Mouse (Mus musculus) right cerebral cortex, postnatal 10 days (tissue): ENCODE measurements around the gene Selenon.
"Not testable (repeated sequence)": the region's sequence is repeated elsewhere in the genome, so short reads cannot be mapped to it uniquely, and the experiment has no call there.

Experiments used
- DNase-seq, 2 experiments: peaks; one replicate each; pipeline ENCODE4 v3.0.0; 2021; ENCODE audit warnings: low spot score in 2 of 2

Selenon gene

GRCm38 (mm10) chr4:134510396-134510795 lies 41.6 kb downstream of the Selenon start:
- DNase-seq = no peak

GRCm38 (mm10) chr4:134506713-134507112 lies 45.3 kb downstream of the Selenon start:
- no peak for DNase-seq

GRCm38 (mm10) chr4:134505966-134506594 lies 45.9 kb downstream of the Selenon start:
- DNase-seq = no peak

DNA sequence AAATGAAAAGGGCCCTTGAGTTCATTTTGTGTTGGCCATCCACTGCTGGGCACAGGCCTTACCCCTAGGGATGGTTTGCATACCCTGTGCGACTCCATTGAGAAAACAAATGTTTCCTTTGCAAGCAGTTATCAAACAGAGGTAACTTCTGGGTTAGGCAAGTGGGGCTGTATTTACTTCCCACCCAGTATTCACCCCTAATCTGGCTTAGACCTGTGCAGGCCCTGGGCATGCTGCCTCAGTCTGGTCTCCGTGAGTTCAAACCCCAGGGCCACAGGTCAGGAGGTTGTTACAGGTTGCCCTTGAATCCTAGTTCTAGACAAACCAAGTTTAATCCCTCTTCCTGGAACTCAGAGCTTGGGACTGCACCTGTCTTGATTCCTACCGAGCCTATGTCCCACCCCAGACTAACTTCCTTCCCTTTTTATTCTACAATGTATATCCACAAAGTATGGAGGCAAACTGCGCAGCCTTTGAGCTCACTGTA lies 46.6 kb downstream of the Selenon start:
- no peak for DNase-seq

DNA sequence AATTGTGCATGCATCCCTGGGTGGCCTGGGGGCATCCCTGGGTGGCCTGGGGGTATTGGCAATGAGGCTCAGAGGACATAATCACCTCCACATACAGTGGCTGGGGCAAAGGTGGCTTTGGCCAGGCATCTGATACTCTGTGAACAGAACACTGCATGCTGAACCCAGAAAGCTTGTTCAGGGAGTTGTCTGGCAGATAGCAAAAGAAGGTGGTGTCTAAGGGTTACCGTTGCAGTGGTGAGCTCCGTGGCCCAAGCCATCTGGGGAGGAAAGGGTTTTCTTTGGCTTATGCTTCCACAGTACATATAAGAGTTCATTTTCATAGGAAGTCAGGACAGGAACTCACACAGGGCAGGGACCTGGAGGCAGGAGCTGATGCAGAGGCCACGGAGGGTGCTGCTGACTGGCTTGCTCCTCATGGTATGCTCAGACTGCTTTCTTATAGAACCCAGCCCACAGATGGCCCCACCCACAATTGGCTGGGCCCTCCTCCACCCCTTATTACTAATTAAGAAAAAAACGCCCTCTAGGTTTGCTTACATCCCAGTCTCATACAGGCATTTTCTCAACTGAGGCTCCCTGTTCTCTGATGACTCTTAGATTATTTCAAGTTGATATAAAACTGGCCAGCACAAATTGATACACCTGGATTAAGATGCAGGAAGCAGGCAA lies 48.1 kb downstream of the Selenon start:
- DNase-seq = no peak

DNA sequence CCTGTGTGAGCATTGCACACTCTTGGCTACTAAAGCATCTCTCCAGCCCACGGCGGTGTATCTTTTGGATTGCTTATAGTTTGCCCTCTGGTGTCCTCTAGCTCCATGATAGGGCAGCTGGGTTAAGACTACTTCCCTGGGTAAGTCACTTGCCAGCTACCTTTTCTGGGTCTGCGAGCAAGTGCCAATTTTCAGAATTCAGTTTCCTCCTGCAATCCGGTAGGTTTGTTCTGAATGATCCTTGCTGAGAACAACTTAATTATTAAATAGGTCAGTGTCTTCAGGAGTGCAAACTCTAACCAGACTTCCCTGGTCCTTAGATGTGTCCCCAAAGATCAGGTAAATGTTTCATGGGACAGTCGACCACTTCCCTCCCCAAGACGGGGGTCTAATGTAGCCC lies 50.9 kb downstream of the Selenon start:
- no peak for DNase-seq

DNA sequence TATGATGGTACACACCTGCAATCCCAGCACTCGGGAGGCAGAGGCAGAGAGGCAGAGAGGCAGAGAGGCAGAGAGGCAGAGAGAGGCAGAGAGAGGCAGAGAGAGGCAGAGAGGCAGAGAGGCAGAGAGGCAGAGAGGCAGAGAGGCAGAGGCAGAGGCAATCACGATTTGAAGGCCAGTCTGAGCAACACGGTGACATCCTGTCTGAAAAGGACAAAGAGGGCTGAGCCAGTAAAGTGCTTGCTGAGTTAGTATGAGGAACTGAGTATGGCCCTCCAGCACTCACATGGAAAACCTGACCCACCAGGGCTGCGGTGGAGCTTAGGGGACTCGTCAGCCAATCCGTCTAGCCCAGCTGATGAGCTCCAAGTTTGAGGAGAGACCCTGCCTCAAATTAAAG lies 53.0 kb downstream of the Selenon start:
- DNase-seq = not testable (repeated sequence)

GRCm38 (mm10) chr4:134497986-134498731 lies 53.8 kb downstream of the Selenon start:
- peak; percentile 69 to 80 for DNase-seq

- DNase-seq = no peak
Observed at GRCm38 (mm10) chr4:134497223-134497622, 54.7 kb downstream of the Selenon start.

DNA sequence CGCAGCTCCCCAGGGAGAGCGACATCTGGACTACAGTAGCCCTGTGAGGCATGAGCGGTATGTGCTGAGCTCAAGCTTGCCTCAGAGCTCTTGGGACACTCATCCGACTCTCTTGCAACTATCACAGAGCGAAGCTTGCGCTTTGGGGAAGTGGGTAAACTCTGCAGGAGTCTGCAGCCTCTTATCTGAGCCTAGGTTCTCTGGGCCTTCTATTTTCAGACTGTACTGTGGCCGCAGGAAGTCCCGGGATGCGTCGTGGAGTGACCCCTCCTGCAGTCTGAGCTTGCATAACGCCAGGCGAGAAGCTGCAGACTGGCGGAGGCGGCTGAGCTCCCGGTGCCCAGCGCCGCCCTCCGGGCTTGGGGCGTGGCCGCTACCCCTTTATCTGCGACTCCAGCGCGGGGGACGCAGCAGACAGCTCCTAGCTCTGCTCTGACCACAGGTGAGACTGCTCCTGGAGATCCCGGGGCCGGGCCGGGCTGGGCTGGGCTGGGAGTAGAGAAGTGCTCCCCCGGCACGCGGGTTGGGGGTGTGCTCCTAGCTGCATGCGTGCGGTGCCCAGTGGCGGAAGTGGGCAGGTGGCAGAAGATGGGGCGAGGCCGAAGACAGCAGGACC lies 55.3 kb downstream of the Selenon start, which contains the start of gene Paqr7:
Gene Paqr7, plus strand, starts transcription at position 103 of the 616 bp plus-strand sequence.
- peak; percentile 81 to 84 for DNase-seq

- DNase-seq = no peak
Observed at GRCm38 (mm10) chr4:134495546-134495923, 56.4 kb downstream of the Selenon start.

- no peak for DNase-seq
Observed at GRCm38 (mm10) chr4:134494780-134495545, 57.0 kb downstream of the Selenon start.

DNA sequence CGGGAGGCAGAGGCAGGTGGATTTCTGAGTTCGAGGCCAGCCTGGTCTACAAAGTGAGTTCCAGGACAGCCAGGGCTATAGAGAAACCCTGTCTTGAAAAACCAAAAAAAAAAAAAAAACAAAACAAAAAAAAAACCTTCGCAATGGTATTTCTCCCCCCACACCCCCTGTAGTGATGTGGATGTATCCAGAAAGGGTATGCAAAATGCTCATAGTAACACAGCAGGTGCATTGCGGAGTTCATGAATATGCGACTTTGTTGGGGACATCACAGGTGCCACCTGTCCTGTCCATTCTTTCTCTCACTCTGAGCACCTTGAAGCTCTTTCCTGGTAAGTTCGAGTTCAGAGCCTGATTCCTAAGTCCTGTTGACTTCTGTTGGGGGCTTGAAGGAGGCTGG lies 57.8 kb downstream of the Selenon start:
- DNase-seq = not testable (repeated sequence)

DNA sequence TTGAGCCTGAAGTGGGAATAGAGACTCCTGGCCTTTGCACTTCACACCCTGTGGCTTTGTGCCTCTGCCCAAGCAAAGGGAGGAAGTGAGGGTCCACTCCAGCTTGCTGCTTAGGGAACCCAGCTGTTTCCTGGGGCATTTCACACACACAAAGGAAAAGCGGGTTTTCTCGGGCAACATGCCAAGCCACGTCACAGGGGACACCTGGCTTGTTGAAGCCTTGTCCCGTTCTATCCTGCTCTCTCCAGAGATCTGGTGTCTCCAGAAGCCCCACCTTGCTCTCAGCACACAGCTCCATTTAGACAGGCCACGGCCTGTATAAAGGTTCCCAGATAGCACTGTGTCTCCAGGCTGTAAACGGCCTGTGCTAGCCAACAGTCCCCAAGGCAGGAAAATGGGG lies 60.2 kb downstream of the Selenon start:
- no peak for DNase-seq

GRCm38 (mm10) chr4:134489986-134490665 lies 61.8 kb downstream of the Selenon start:
- no peak for DNase-seq

GRCm38 (mm10) chr4:134488211-134488610 lies 63.8 kb downstream of the Selenon start:
- no peak for DNase-seq
